Mouse (Mus musculus): ENCODE data around the gene C5ar1. TPM values are rescaled to one million over a fixed set of nuclear protein-coding genes. Genes with fewer than 3 reads are reported as not detected.

C5ar1 gene
- polyA plus RNA-seq, 1 experiment from 2014 or later: 1.1 TPM

DNA sequence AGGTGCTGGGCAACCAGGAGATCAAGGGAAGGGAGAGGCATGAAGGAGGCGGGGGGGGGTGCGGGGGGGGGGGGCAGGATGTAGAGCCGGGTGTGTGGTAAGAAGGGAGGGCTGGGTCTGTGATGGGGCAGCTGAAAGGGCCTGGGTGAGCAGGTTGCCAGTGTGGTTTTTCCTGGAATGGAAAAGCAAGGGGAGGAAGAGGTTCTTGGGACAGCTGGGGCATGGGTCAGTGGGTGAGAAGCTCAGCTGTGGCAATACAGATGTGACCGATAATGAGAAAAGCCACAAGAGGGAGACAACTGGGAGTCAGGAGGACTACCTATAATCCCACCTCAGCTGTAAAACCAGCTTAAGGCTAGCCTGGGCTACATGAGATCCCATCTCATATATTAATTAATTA, 13.4 kb downstream of the C5ar1 start:
- Histone ChIP-seq H3K4me3 (no peak overlapping the region), H3K4me2 (replicated peaks) (no peak overlapping the region), H3K9ac (no peak overlapping the region), H3K27ac (no peak overlapping the region), H3K9me3 (no peaks in the 10 kb centered on the region), H3K4me1 (no peaks in the 10 kb centered on the region), H3K36me3 (no peaks in the 10 kb centered on the region), H3K27me3 (no peaks in the 10 kb centered on the region)
- no peak for ATAC-seq (ENCODE audit: insufficient number of reproducible peaks, insufficient read depth, low FRiP score, low TSS enrichment)
- 65% methylated on average over 1 of the region's 4 CpGs for WGBS

DNA sequence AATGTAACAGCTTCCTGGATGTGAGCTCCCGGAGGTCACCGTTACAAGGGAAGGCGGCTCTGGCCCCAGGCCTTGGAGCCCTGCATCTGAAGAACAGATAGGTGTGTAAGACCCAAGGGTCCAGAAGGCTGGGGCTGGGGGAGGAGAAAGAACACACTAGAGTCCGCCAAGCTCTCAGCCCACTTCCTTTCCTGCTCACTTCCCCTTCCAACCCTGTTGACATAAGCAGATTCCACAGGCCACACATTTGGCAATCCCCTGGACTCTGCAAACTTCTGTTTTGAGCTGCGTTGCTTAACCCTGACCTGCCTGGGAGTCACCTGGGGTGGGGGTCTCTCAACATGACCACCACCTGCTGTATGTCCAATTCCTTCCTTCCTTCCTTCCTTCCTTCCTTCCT, 15.3 kb downstream of the C5ar1 start, which contains the start of gene C5ar2:
Gene C5ar2 (minus strand): TSS at position 88 of the 400 bp plus-strand sequence.
- Histone ChIP-seq H3K4me1 (no peaks in the 10 kb centered on the region), H3K4me3 (no peak within 1 kb of the TSS), H3K27ac (no peak within 1 kb of the TSS), H3K4me2 (replicated peaks) (no peak within 1 kb of the TSS), H3K36me3 (no peaks in the 10 kb centered on the region), H3K9me3 (no peaks in the 10 kb centered on the region), H3K9ac (no peak within 1 kb of the TSS), H3K27me3 (no peaks in the 10 kb centered on the region)
- 72% methylated on average over 5 of the region's 5 CpGs for WGBS
- no peak for ATAC-seq (ENCODE audit: insufficient number of reproducible peaks, insufficient read depth, low FRiP score, low TSS enrichment)

DNA sequence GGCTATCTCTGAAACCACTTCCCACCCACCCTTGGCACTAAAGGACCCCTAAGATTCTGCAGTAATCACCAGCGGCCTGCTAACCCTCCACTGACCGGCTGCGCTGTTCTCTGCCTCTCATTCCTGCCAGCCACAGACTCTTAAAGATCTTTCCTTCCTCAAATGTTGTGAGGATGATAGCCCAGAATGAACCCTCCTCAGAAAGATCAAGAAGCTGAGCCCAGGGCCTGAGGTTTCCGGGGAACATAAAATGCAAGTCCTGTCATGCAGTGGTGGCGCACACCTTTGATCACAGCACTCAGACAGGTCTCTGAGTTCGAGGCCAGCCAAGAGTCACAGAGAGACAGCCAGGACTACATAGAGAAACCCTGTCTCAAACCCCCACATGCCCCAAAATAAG, 17.1 kb downstream of the C5ar1 start:
- Histone ChIP-seq H3K9ac (no peak overlapping the region), H3K9me3 (no peaks in the 10 kb centered on the region), H3K36me3 (no peaks in the 10 kb centered on the region), H3K27me3 (no peaks in the 10 kb centered on the region), H3K4me1 (no peaks in the 10 kb centered on the region), H3K27ac (no peak overlapping the region), H3K4me2 (replicated peaks) (no peak overlapping the region), H3K4me3 (no peak overlapping the region)
- WGBS: 83% methylated on average over 6 of the region's 6 CpGs
- ATAC-seq (ENCODE audit: insufficient number of reproducible peaks, insufficient read depth, low FRiP score, low TSS enrichment): no peak

DNA sequence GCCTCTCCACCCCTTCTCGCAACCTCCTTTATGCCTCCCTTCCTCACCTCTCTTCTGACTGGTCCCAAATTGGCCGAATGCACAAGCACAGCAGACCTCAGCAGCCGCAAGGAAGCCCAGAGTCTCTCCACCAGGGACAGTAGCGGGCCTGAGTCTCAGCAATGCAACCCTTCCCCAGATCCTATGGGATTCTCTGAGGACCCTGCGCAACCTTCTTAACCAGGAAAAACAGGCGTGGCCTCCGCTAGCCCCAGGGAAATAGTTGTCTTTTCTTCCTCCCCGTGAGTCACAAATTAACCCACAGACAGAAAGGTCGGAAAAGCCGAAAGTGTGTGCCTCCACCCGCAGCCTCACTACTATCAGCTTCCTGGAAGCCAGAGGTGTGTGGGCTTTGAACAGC, 17.6 kb downstream of the C5ar1 start:
- ATAC-seq (ENCODE audit: insufficient number of reproducible peaks, insufficient read depth, low FRiP score, low TSS enrichment): no peak
- H3K36me3 ChIP-seq: no peaks in the 10 kb centered on the region
- H3K9ac ChIP-seq: no peak overlapping the region
- H3K27me3 ChIP-seq: no peaks in the 10 kb centered on the region
- no peaks in the 10 kb centered on the region for H3K4me1 ChIP-seq
- no peaks in the 10 kb centered on the region for H3K9me3 ChIP-seq
- no peak overlapping the region for H3K4me3 ChIP-seq
- H3K4me2 ChIP-seq (replicated peaks): no peak overlapping the region
- WGBS: 37% methylated on average over 11 of the region's 11 CpGs
- no peak overlapping the region for H3K27ac ChIP-seq

DNA sequence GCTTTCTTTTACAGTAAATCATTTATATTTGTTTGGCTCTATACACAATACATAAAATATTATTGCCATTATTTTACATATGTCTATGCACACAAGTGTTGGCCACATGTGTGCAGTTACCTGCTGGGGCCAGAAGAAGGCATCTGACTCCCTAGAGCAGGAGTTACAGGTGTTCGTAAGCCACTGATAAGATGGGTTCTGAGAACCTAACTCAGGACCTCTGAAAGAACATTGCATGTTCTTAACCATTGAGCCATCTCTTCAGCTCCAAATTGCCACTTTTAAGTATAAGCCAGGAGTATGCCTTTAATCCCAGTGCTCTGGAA, 18.4 kb downstream of the C5ar1 start:
- Histone ChIP-seq H3K4me1 (no peaks in the 10 kb centered on the region), H3K36me3 (no peaks in the 10 kb centered on the region), H3K27ac (no peak overlapping the region), H3K27me3 (no peaks in the 10 kb centered on the region), H3K9ac (no peak overlapping the region), H3K4me3 (no peak overlapping the region), H3K4me2 (replicated peaks) (no peak overlapping the region), H3K9me3 (no peaks in the 10 kb centered on the region)
- 92% methylated on average over 1 of the region's 1 CpGs for WGBS
- ATAC-seq (ENCODE audit: insufficient number of reproducible peaks, insufficient read depth, low FRiP score, low TSS enrichment): no peak

DNA sequence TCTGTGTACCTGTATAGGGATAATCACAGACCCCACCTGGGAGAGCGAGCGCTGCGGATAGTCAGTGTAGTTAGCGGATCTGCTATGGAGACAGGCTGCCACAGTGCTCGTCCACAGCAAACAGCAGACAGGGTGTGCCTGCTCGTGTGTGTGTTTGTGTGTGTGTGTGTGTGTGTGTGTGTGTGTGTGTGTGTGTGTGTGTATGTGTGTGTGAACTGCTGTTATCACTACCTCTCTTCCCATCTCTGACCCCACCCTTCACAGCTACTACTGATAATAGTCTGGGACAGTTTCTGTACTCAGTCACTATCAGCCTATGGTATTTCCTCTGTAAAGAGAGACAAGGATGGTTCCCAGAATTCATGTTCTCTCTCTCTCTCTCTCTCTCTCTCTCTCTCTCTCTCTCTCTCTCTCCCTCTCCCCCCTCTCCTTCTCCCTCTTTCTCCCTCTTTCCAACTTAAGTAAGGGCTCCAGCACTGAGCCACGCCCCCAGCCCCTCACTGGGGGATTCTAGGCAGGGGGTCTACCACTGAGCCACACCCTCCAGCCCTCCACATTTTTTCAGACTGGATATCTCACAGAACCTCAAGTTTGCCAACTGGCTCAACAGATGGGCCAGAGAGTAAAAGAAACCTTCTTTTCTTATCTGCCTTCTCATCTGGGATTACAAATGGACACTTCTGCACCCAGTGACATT, 18.9 kb downstream of the C5ar1 start:
- Histone ChIP-seq H3K4me3 (no peak overlapping the region), H3K36me3 (no peaks in the 10 kb centered on the region), H3K9me3 (no peaks in the 10 kb centered on the region), H3K27ac (no peak overlapping the region), H3K4me1 (no peaks in the 10 kb centered on the region), H3K9ac (no peak overlapping the region), H3K4me2 (replicated peaks) (no peak overlapping the region), H3K27me3 (no peaks in the 10 kb centered on the region)
- WGBS: 79% methylated on average over 7 of the region's 7 CpGs
- no peak for ATAC-seq (ENCODE audit: insufficient number of reproducible peaks, insufficient read depth, low FRiP score, low TSS enrichment)

DNA sequence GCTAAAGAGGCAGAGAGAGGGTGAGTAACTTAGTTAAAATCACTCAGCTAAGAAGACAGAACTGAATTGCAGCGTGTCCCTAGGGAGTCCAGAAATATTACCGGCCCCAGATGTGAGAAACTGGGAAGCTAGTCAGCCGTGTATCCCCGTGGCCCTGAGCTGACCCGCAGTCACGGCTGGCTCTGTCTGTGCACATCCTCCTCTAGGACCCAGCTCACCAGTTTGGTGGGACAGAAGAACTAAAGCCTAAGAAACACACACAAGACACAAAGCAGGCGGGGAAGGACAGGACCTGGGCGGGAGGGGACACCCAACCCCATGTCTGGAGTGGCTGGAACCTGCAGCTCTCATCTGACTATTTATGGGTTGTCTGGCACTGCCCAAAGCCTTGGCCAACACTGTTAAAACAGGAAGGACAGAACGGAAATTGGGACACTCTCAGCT, 19.8 kb downstream of the C5ar1 start:
- Histone ChIP-seq H3K9me3 (no peaks in the 10 kb centered on the region), H3K27me3 (no peaks in the 10 kb centered on the region), H3K9ac (no peak overlapping the region), H3K4me1 (no peaks in the 10 kb centered on the region), H3K4me3 (no peak overlapping the region), H3K36me3 (no peaks in the 10 kb centered on the region), H3K27ac (no peak overlapping the region), H3K4me2 (replicated peaks) (no peak overlapping the region)
- WGBS: 54% methylated on average over 9 of the region's 9 CpGs
- ATAC-seq (ENCODE audit: insufficient number of reproducible peaks, insufficient read depth, low FRiP score, low TSS enrichment): no peak

DNA sequence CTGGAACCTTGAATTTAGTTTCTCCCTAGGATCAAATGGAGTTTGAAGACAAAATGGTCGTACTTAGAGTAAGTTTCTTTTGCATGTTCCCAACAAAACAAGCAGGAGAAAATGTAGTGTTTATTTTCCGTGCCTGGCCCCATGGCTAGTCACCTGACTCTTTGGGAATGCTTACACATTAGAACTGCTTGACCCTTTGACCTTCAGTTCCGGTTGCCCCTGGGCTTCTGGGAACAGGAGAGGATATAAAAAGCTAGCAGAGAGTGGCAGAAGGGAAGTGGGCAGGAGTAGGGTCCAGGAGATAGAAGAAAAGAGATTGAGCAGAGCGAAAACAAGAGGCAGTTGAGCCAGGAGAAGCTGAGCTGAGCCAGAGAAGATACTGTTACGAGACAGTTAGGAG, 29.5 kb downstream of the C5ar1 start:
- H3K36me3 ChIP-seq: no peaks in the 10 kb centered on the region
- no peak for ATAC-seq (ENCODE audit: insufficient number of reproducible peaks, insufficient read depth, low FRiP score, low TSS enrichment)
- 0 out of 2 replicates have a peak, but pooled peaks cover 10% of the 10 kb centered on the region for H3K9me3 ChIP-seq
- H3K4me3 ChIP-seq: no peak overlapping the region
- 13% methylated on average over 5 of the region's 5 CpGs for WGBS
- H3K9ac ChIP-seq: no peak overlapping the region
- no peaks in the 10 kb centered on the region for H3K27me3 ChIP-seq
- H3K4me1 ChIP-seq: 0 out of 2 replicates have a peak, but pooled peaks cover 2% of the 10 kb centered on the region
- no peak overlapping the region for H3K27ac ChIP-seq
- no peak overlapping the region for H3K4me2 ChIP-seq (replicated peaks)

DNA sequence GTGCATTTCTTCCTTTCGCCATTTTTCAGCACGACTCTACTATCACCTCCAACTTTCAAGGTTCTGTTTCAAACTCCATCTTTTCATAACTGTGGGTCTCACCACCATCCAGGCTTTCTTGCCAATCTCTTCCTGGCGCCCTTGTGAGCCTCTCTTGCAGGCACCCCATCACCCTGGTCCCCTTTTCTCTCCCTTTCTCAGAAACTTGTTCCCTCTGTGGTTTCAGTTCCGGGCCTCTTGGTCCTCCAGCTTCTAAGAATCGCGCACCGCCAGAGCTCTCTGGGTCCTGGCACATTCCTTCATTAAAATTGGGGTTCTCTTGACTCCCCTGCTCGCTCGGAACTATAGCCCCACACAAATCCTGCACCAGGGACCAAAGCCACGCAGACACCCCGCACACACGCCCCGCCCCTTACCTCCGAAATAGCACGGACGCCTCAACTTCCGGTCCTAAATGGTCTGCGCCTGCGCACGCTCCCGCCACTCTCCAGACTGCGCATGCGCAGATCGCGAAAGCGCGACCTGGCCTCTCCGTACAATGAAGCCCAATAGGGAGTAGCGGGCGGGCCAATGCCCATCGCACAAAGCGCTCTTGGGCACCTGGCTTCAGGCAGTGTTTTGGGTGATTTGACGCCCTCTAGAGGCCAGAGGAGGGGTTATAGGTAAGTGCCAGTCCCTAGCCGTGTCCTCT, 37.6 kb downstream of the C5ar1 start, which contains the start of gene Dhx34:
Gene Dhx34 (minus strand): TSS at position 456 of the 691 bp plus-strand sequence.
- no peaks in the 10 kb centered on the region for H3K9me3 ChIP-seq
- no peaks in the 10 kb centered on the region for H3K4me1 ChIP-seq
- H3K4me2 ChIP-seq (replicated peaks): peak within 1 kb of the TSS; percentile 61
- ATAC-seq (ENCODE audit: insufficient number of reproducible peaks, insufficient read depth, low FRiP score, low TSS enrichment): peak; percentile 94
- no peaks in the 10 kb centered on the region for H3K27me3 ChIP-seq
- H3K9ac ChIP-seq: peak within 1 kb of the TSS; percentile 81
- peak within 1 kb of the TSS; percentile 80 for H3K27ac ChIP-seq
- peaks cover 12% of the 10 kb centered on the region; the same call in 1 of the 2 replicates for H3K36me3 ChIP-seq
- H3K4me3 ChIP-seq: peak within 1 kb of the TSS; percentile 58
- WGBS: 2% methylated on average over 34 of the region's 34 CpGs

DNA sequence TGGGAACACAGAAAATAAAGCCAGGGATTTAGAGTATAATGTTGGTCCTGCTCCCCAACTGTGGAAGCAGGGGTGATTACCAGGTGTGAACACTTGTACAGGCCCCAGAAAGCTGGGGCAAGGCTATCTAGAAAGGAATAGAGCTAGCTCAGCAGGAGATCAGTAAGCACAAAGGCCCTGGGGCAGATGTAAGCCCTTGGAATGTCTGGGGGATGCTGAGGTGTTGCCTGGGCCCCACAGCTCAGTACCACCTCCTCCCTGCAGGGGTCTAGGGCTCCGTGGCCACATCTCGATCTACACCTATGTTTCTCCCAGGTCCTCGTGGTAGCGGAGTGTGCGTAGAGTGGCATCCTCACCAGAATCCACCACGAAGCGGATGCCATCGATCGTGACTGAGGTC, 45.4 kb downstream of the C5ar1 start:
- Histone ChIP-seq H3K27me3 (no peaks in the 10 kb centered on the region), H3K9me3 (no peaks in the 10 kb centered on the region), H3K9ac (no peak overlapping the region), H3K36me3 (peaks cover 79% of the 10 kb centered on the region), H3K27ac (no peak overlapping the region), H3K4me1 (no peaks in the 10 kb centered on the region), H3K4me3 (no peak overlapping the region), H3K4me2 (replicated peaks) (no peak overlapping the region)
- no peak for ATAC-seq (ENCODE audit: insufficient number of reproducible peaks, insufficient read depth, low FRiP score, low TSS enrichment)
- WGBS: 90% methylated on average over 9 of the region's 9 CpGs

DNA sequence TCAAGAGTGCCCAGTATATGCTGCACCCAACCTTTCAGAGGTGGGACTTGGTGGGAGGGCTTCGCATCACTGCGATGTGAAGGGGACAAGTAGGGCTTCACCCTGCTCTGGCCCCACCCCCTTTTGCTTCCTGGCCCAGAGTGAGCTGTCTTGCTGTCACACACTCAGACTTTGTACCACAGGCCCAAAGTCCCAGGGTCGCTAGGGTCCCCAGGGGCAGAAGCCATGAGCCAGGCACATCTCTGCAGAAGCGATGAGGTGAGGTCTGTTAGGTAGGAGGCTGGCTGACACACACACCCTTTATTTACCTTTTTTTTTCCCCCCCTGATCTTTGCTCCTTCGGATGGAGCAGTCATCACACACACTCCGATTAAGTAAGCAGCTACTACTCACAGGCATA, 46.1 kb downstream of the C5ar1 start:
- Histone ChIP-seq H3K9me3 (no peaks in the 10 kb centered on the region), H3K36me3 (peaks cover 77% of the 10 kb centered on the region), H3K4me3 (no peak overlapping the region), H3K4me2 (replicated peaks) (no peak overlapping the region), H3K27me3 (no peaks in the 10 kb centered on the region), H3K4me1 (no peaks in the 10 kb centered on the region), H3K9ac (no peak overlapping the region), H3K27ac (no peak overlapping the region)
- no peak for ATAC-seq (ENCODE audit: insufficient number of reproducible peaks, insufficient read depth, low FRiP score, low TSS enrichment)
- WGBS: 90% methylated on average over 6 of the region's 6 CpGs

DNA sequence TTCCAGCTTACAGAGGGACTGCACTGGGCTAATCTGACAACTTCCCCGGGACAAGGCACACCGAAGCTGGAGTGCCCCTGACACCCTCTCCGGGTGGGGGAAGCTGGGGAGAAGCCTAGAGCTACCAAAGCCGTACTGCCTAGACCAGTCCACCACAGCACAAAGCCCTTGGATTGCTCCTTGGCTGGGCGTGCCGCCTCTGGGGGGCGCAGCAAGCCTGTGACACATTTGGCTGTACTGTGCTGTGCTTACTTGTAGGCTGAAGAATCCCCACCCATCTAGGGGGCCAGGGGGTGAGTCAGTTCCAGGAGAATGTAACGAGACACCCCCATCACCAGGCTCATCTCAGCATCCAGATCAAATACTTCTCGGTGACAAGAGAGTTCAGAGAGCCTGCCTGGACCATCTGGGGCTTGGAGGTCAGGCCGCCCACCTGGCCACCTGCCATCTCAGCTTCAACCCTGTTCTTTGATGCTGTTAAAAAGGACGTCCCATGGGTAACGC, 48.4 kb downstream of the C5ar1 start:
- Histone ChIP-seq H3K9ac (no peak overlapping the region), H3K27me3 (no peaks in the 10 kb centered on the region), H3K36me3 (peaks cover 73% of the 10 kb centered on the region), H3K9me3 (no peaks in the 10 kb centered on the region), H3K4me1 (no peaks in the 10 kb centered on the region), H3K27ac (no peak overlapping the region), H3K4me3 (no peak overlapping the region), H3K4me2 (replicated peaks) (no peak overlapping the region)
- 72% methylated on average over 12 of the region's 12 CpGs for WGBS
- ATAC-seq (ENCODE audit: insufficient number of reproducible peaks, insufficient read depth, low FRiP score, low TSS enrichment): no peak
